13 mouse cellular contexts compared by ENCODE assay signal in genomic region chr14:55336451-55337195, GRCm38 (mm10).
DNase-seq lines count a peak whose midpoint lies in the region; ATAC-seq lines count a peak whose summit lies in the region.
"Had no signal": no experiment of that assay in that cellular context is flagged by ENCODE, and none has a peak within 500 bp of the region (broad histone marks: within the 10 kb centered on the region; RNA-seq: fewer than 3 reads in every experiment).

No protein-coding gene starts in this region.

- no peak overlapping the region for H3K9ac ChIP-seq in midbrain, embryonic 11.5 days (ENCODE audit: low read length)

- H3K36me3 ChIP-seq in midbrain, embryonic 11.5 days (ENCODE audit: control insufficient read depth, insufficient read depth, low read length) = no peaks in the 10 kb centered on the region
- H3K36me3 ChIP-seq: heart, embryonic 10.5 days had no signal

- H3K9me3 ChIP-seq in midbrain, embryonic 11.5 days (ENCODE audit: control insufficient read depth, low read length) = no peaks in the 10 kb centered on the region
- H3K9me3 ChIP-seq: heart, embryonic 10.5 days had no signal

- H3K27ac ChIP-seq in midbrain, embryonic 11.5 days (ENCODE audit: low read depth, low read length) = no peak overlapping the region
- H3K27ac ChIP-seq: heart, embryonic 10.5 days had no signal

- no peaks in the 10 kb centered on the region for H3K27me3 ChIP-seq in midbrain, embryonic 11.5 days (ENCODE audit: control insufficient read depth, insufficient read depth, low read length)

- H3K4me2 ChIP-seq in midbrain, embryonic 11.5 days = no peak overlapping the region
- H3K4me2 ChIP-seq: liver, embryonic 11.5 days had no signal

- peak; percentile 13 to 44 for DNase-seq in cerebellum, postnatal 10 days
- DNase-seq in cerebellum, adult 11 months = no peak
- DNase-seq in kidney, postnatal 4 days = peak; percentile 22 to 38
- DNase-seq in kidney, adult 8-10 months = no peak
- DNase-seq in embryo, embryonic 9.5 days (ENCODE audit: extremely low spot score) = peak; percentile 11
- peak; percentile 89 for DNase-seq in midbrain, embryonic 11.5 days (ENCODE audit: low spot score, missing footprints)
- DNase-seq in gastrocnemius, adult 8-10 months (ENCODE audit: low spot score in 2 of 2) = no peak
- DNase-seq in right cerebral cortex, postnatal 14 days = no peak
- DNase-seq: layer of hippocampus, postnatal 36 days had no signal

- H3K4me1 ChIP-seq in midbrain, embryonic 11.5 days (ENCODE audit: control insufficient read depth, insufficient read depth, low read length) = no peaks in the 10 kb centered on the region; the same call in 1 of the 2 replicates

- WGBS in midbrain, embryonic 11.5 days = 38% methylated on average over 5 of the region's 5 CpGs

- ATAC-seq in midbrain, embryonic 11.5 days (ENCODE audit: low FRiP score) = no peak
- ATAC-seq: activated CD4-positive, CD25-positive, alpha-beta regulatory T cell, adult 4 months; intestine, postnatal 0 days had no signal

- no peak overlapping the region for H3K4me3 ChIP-seq in midbrain, embryonic 11.5 days (ENCODE audit: low read depth, low read length)
- H3K4me3 ChIP-seq: heart, embryonic 10.5 days had no signal

Comparison
In these comparisons a context has a peak if more than half of its experiments do, and no peak if none do; other contexts are left out.
1. DNase-seq: peak in cerebellum, postnatal 10 days (2 of 2), kidney, postnatal 4 days (2 of 2), embryo, embryonic 9.5 days (single experiment) and midbrain, embryonic 11.5 days (single experiment); none in cerebellum, adult 11 months (single experiment), kidney, adult 8-10 months (0 of 2), gastrocnemius, adult 8-10 months (0 of 2) and right cerebral cortex, postnatal 14 days (single experiment).